Mouse (Mus musculus) MEL (cell line): ENCODE data around the gene Vat1. TPM values are rescaled to one million over a fixed set of nuclear protein-coding genes. Genes with fewer than 3 reads are reported as not detected.

ENCODE experiments used
- DNase-seq: peaks from one replicate; pipeline ENCODE4 v3.0.0; 2011; ENCODE audit warnings: low read depth, low spot score
- H3K27ac ChIP-seq: 2 replicates; pipeline ENCODE4 v1.5.1; 2012; ENCODE audit warnings: low read depth, mild to moderate bottlenecking, control low read depth, low read length, moderate library complexity; ENCODE audit not compliant: control insufficient read depth
- H3K27me3 ChIP-seq, 2 experiments: fragments of 150-350 bp in 1 of 2; sonication (generic) in 1 of 2; 2 replicates each; pipeline ENCODE4 v1.6.1; 2012; ENCODE audit warnings: low read length in 2 of 2, mild to moderate bottlenecking in 2 of 2, improper control_type of control experiment in 1 of 2, moderate library complexity in 1 of 2; ENCODE audit not compliant: insufficient read depth in 2 of 2, control insufficient read depth in 1 of 2
- H3K36me3 ChIP-seq, 2 experiments: 2 replicates each; pipeline ENCODE4 v1.6.1; 2012 to 2014; ENCODE audit warnings: low read length in 2 of 2, improper control_type of control experiment in 1 of 2, inconsistent platforms in 1 of 2, mild to moderate bottlenecking in 1 of 2; ENCODE audit not compliant: insufficient read depth in 2 of 2, control insufficient read depth in 1 of 2
- H3K4me1 ChIP-seq, 2 experiments: fragments of 150-350 bp in 1 of 2; sonication (generic) in 1 of 2; 2 replicates each; pipeline ENCODE4 v1.6.1; 2012; ENCODE audit warnings: low read length in 2 of 2, improper control_type of control experiment in 1 of 2, mild to moderate bottlenecking in 1 of 2; ENCODE audit not compliant: insufficient read depth in 2 of 2, control insufficient read depth in 1 of 2
- H3K4me3 ChIP-seq, 2 experiments: fragments of 150-350 bp in 1 of 2; sonication (generic) in 1 of 2; 2 replicates each; pipeline ENCODE4 v1.5.1; 2012; ENCODE audit warnings: low read depth in 2 of 2, low read length in 2 of 2, mild to moderate bottlenecking in 2 of 2, moderate library complexity in 2 of 2, control low read depth in 1 of 2, improper control_type of control experiment in 1 of 2; ENCODE audit not compliant: control insufficient read depth in 1 of 2, insufficient read depth in 1 of 2
- H3K79me2 ChIP-seq: 2 replicates; pipeline ENCODE4 v1.6.1; 2012; ENCODE audit warnings: mild to moderate bottlenecking, low read length, moderate library complexity; ENCODE audit not compliant: control insufficient read depth, poor library complexity, insufficient read depth
- H3K9ac ChIP-seq: 2 replicates; pipeline ENCODE4 v1.6.1; 2012; ENCODE audit warnings: low read depth, mild to moderate bottlenecking, control low read depth, low read length, moderate library complexity; ENCODE audit not compliant: control insufficient read depth, poor library complexity, severe bottlenecking
- H3K9me3 ChIP-seq: fragments of 150-350 bp; sonication (generic); replicated peaks from 2 replicates; pipeline ENCODE4 v1.6.1; 2012; ENCODE audit warnings: mild to moderate bottlenecking, low read length, improper control_type of control experiment, moderate library complexity; ENCODE audit not compliant: insufficient read depth
- BHLHE40 ChIP-seq: IDR thresholded peaks from 2 replicates; pipeline ENCODE4 v1.6.1; 2012; ENCODE audit warnings: low read depth, mild to moderate bottlenecking, inconsistent platforms, low read length, improper control_type of control experiment, borderline replicate concordance
- CHD1 ChIP-seq: IDR thresholded peaks from 2 replicates; pipeline ENCODE4 v1.6.1; 2012; ENCODE audit warnings: low read depth, mild to moderate bottlenecking, inconsistent platforms, low read length, improper control_type of control experiment
- CHD2 ChIP-seq: IDR thresholded peaks from 2 replicates; pipeline ENCODE4 v1.6.1; 2011; ENCODE audit warnings: low read length, improper control_type of control experiment
- EP300 ChIP-seq, 2 experiments: IDR thresholded peaks; 2 replicates each; pipeline ENCODE4 v1.6.1; 2011; ENCODE audit warnings: improper control_type of control experiment in 2 of 2, low read length in 2 of 2, low read depth in 1 of 2, mild to moderate bottlenecking in 1 of 2
- ETS1 ChIP-seq: IDR thresholded peaks from 2 replicates; pipeline ENCODE4 v1.6.1; 2012; ENCODE audit warnings: low read depth, mild to moderate bottlenecking, inconsistent platforms, low read length, improper control_type of control experiment, moderate library complexity
- GABPA ChIP-seq: IDR thresholded peaks from 2 replicates; pipeline ENCODE4 v1.6.1; 2012; ENCODE audit warnings: low read depth, mild to moderate bottlenecking, inconsistent platforms, low read length, improper control_type of control experiment, moderate library complexity
- MAZ ChIP-seq: IDR thresholded peaks from 2 replicates; pipeline ENCODE4 v1.6.1; 2012; ENCODE audit warnings: low read depth, mild to moderate bottlenecking, inconsistent platforms, low read length, improper control_type of control experiment
- MEF2A ChIP-seq: IDR thresholded peaks from 2 replicates; pipeline ENCODE4 v1.6.1; 2014; ENCODE audit warnings: low read depth, mild to moderate bottlenecking, inconsistent platforms, low read length, improper control_type of control experiment; ENCODE audit not compliant: poor library complexity, insufficient replicate concordance, severe bottlenecking; ENCODE audit errors: extremely low read depth
- MXI1 ChIP-seq: IDR thresholded peaks from 2 replicates; pipeline ENCODE4 v1.6.1; 2011; ENCODE audit warnings: mild to moderate bottlenecking, low read depth, low read length, improper control_type of control experiment
- MYB ChIP-seq: IDR thresholded peaks from 2 replicates; pipeline ENCODE4 v1.6.1; 2011; ENCODE audit warnings: mild to moderate bottlenecking, low read depth, low read length, improper control_type of control experiment
- MYC ChIP-seq: IDR thresholded peaks from 2 replicates; pipeline ENCODE4 v1.6.1; 2011; ENCODE audit warnings: low read depth, mild to moderate bottlenecking, low read length, improper control_type of control experiment, moderate library complexity
- NRF1 ChIP-seq: IDR thresholded peaks from 2 replicates; pipeline ENCODE4 v1.6.1; 2014; ENCODE audit warnings: low read depth, mild to moderate bottlenecking, inconsistent platforms, low read length, improper control_type of control experiment, moderate library complexity; ENCODE audit not compliant: poor library complexity, insufficient read depth, severe bottlenecking
- POLR2A ChIP-seq, 2 experiments: IDR thresholded peaks; 2 replicates each; pipeline ENCODE4 v1.6.1; 2011 to 2012; ENCODE audit warnings: low read length in 2 of 2, mild to moderate bottlenecking in 2 of 2, control low read depth in 1 of 2, improper control_type of control experiment in 1 of 2, low read depth in 1 of 2, moderate library complexity in 1 of 2; ENCODE audit not compliant: control insufficient read depth in 1 of 2, insufficient read depth in 1 of 2, poor library complexity in 1 of 2
- RCOR1 ChIP-seq: IDR thresholded peaks from 2 replicates; pipeline ENCODE4 v1.6.1; 2012; ENCODE audit warnings: low read depth, mild to moderate bottlenecking, inconsistent platforms, low read length, improper control_type of control experiment
- SIN3A ChIP-seq: IDR thresholded peaks from 2 replicates; pipeline ENCODE4 v1.6.1; 2012; ENCODE audit warnings: low read length, improper control_type of control experiment, inconsistent platforms
- TCF12 ChIP-seq: IDR thresholded peaks from 2 replicates; pipeline ENCODE4 v1.6.1; 2014; ENCODE audit warnings: low read depth, mild to moderate bottlenecking, inconsistent platforms, low read length, improper control_type of control experiment, moderate library complexity
- UBTF ChIP-seq: IDR thresholded peaks from 2 replicates; pipeline ENCODE4 v1.6.1; 2012; ENCODE audit warnings: low read depth, mild to moderate bottlenecking, inconsistent platforms, low read length, improper control_type of control experiment, moderate library complexity, borderline replicate concordance; ENCODE audit not compliant: insufficient read depth
- USF1 ChIP-seq: IDR thresholded peaks from 2 replicates; pipeline ENCODE4 v1.6.1; 2014; ENCODE audit warnings: low read depth, mild to moderate bottlenecking, inconsistent platforms, low read length, improper control_type of control experiment, moderate library complexity
- USF2 ChIP-seq, 2 experiments: IDR thresholded peaks; 2 replicates each; pipeline ENCODE4 v1.6.1; 2011 to 2012; ENCODE audit warnings: improper control_type of control experiment in 2 of 2, low read length in 2 of 2, borderline replicate concordance in 1 of 2, inconsistent platforms in 1 of 2, low read depth in 1 of 2, mild to moderate bottlenecking in 1 of 2; ENCODE audit not compliant: insufficient read depth in 1 of 2
- ZKSCAN1 ChIP-seq: IDR thresholded peaks from 2 replicates; pipeline ENCODE4 v1.6.1; 2012; ENCODE audit warnings: low read depth, mild to moderate bottlenecking, inconsistent platforms, low read length, improper control_type of control experiment, moderate library complexity
- ZNF384 ChIP-seq: IDR thresholded peaks from 2 replicates; pipeline ENCODE4 v1.6.1; 2012; ENCODE audit warnings: low read depth, mild to moderate bottlenecking, inconsistent platforms, low read length, improper control_type of control experiment
- polyA plus RNA-seq, 2 experiments: library from polyadenylated mRNA; stranded (reverse) in 1 of 2; unstranded in 1 of 2; fragments of >175 nt in 1 of 2; fragments of >200 nt in 1 of 2; gene quantifications; 2 replicates each; pipeline versions ENCODE4 v1.2.1 to v1.2.4; 2012; ENCODE audit warnings: low replicate concordance in 2 of 2, low read depth in 1 of 2; ENCODE audit not compliant: insufficient read length in 2 of 2, insufficient read depth in 1 of 2, missing spikeins in 1 of 2
- total RNA-seq: library from RNA; depleted of rRNA; stranded (reverse); fragments of 300-350 nt; gene quantifications from 2 replicates; pipeline ENCODE4 v1.2.3, GENCODE M21; 2012

The Vat1 gene
- total and polyA plus RNA-seq, 3 experiments: 43.9 to 125 TPM; not detected in 1

GRCm38 (mm10) chr11:101468731-101469130, 2.7 kb upstream of the Vat1 start:
- Histone ChIP-seq H3K9ac (peak overlapping the region; percentile 66), H3K27ac (no peak overlapping the region), H3K4me1 (peaks cover 5 to 20% of the 10 kb centered on the region in 2 experiments), H3K79me2 (peaks cover 6% of the 10 kb centered on the region; the same call in 1 of the 2 replicates), H3K27me3 (no peaks in the 10 kb centered on the region), H3K36me3 (peaks cover 0 to 14% of the 10 kb centered on the region in 2 experiments; a peak in 2 of 4 replicates), H3K9me3 (no peaks in the 10 kb centered on the region), H3K4me3 (peak overlapping the region; percentile 61 to 78; a peak in 3 of 4 replicates)
- no peak for DNase-seq
- TF ChIP-seq RCOR1 (no peak), MYC (no peak), ZKSCAN1 (no peak), EP300 (IDR thresholded peaks at IDR 0.05; ENCODE audit: low read depth in 1 of 2, low read length in 2 of 2) (no peak)

GRCm38 (mm10) chr11:101468263-101468688, 2.2 kb upstream of the Vat1 start:
- TF ChIP-seq POLR2A (IDR thresholded peaks at IDR 0.05; ENCODE audit: control insufficient read depth in 1 of 2, insufficient read depth in 1 of 2, low read depth in 1 of 2, low read length in 2 of 2, poor library complexity in 1 of 2) (peak in 1 of 2 experiments; percentile 58; a peak in 1 of 4 replicates), MAZ (no peak; the same call in 1 of the 2 replicates)
- TF ChIP-seq, all 39 proteins: peak for 1
- Histone ChIP-seq H3K4me3 (peak overlapping the region; percentile 61 to 78), H3K36me3 (peaks cover 0 to 19% of the 10 kb centered on the region in 2 experiments; a peak in 2 of 4 replicates), H3K9ac (peak overlapping the region; percentile 66), H3K79me2 (peaks cover 6% of the 10 kb centered on the region; the same call in 1 of the 2 replicates), H3K27ac (no peak overlapping the region), H3K9me3 (no peaks in the 10 kb centered on the region), H3K27me3 (no peaks in the 10 kb centered on the region), H3K4me1 (peaks cover 6 to 24% of the 10 kb centered on the region in 2 experiments)
- DNase-seq: peak; percentile 46

- Histone ChIP-seq H3K4me3 (peak overlapping the region; percentile 84 to 88), H3K36me3 (peaks cover 0 to 22% of the 10 kb centered on the region in 2 experiments; a peak in 2 of 4 replicates), H3K4me1 (peaks cover 9 to 28% of the 10 kb centered on the region in 2 experiments), H3K9ac (peak overlapping the region; percentile 71), H3K27ac (0 out of 2 replicates have a peak overlapping the region, but pooled peaks have one; percentile 17), H3K79me2 (peaks cover 6% of the 10 kb centered on the region; the same call in 1 of the 2 replicates), H3K27me3 (no peaks in the 10 kb centered on the region), H3K9me3 (no peaks in the 10 kb centered on the region)
- DNase-seq: peak; percentile 96
- TF ChIP-seq BHLHE40: no peak
- peak; percentile 82 for TF ChIP-seq ETS1
- TF ChIP-seq RCOR1: no peak
- TF ChIP-seq NRF1: 0 out of 2 replicates have a peak, but pooled peaks have one; percentile 31
- TF ChIP-seq TCF12: 0 out of 2 replicates have a peak, but pooled peaks have one; percentile 18
- peak; percentile 97 for TF ChIP-seq SIN3A
- TF ChIP-seq UBTF: no peak
- no peak for TF ChIP-seq GABPA
- no peak for TF ChIP-seq USF1
- peak; percentile 74; the same call in 1 of the 2 replicates for TF ChIP-seq MYC
- TF ChIP-seq CHD2: no peak
- TF ChIP-seq ZNF384: no peak; the same call in 1 of the 2 replicates
- TF ChIP-seq MEF2A: no peak
- TF ChIP-seq USF2 (IDR thresholded peaks at IDR 0.05; ENCODE audit: borderline replicate concordance in 1 of 2, insufficient read depth in 1 of 2, low read depth in 1 of 2, low read length in 2 of 2): no peak
- no peak for TF ChIP-seq MYB
- peak; percentile 64 for TF ChIP-seq MAZ
- TF ChIP-seq MXI1: peak; percentile 96
- TF ChIP-seq CHD1: 0 out of 2 replicates have a peak, but pooled peaks have one; percentile 21
Observed at GRCm38 (mm10) chr11:101467477-101468262, 1.6 kb upstream of the Vat1 start.
